Mouse (Mus musculus) heart, embryonic 16.5 days (tissue): ENCODE measurements around the gene Dpysl5. TPM values are rescaled to one million over a fixed set of nuclear protein-coding genes. Genes with fewer than 3 reads are reported as not detected.
A peak's percentile ranks its signal among the peaks of the same experiment; 100 is the strongest.

Experiments used
- ATAC-seq: fragments of 200-750 bp; cut with Nextera tagmentation; replicated peaks from 2 replicates; pipeline ENCODE4 v1.8.0; 2017; ENCODE audit warnings: moderate number of reproducible peaks; ENCODE audit not compliant: insufficient read depth, low FRiP score; ENCODE audit errors: extremely low read depth
- H3K27ac ChIP-seq: fragments of 300-500 bp; sonication (generic); 2 replicates; pipeline ENCODE4 v1.5.1; 2014; ENCODE audit warnings: mild to moderate bottlenecking, low read length, control low read depth, moderate library complexity
- H3K27me3 ChIP-seq: fragments of 300-500 bp; sonication (generic); 2 replicates; pipeline ENCODE4 v1.6.1; 2014; ENCODE audit warnings: low read length, mixed read lengths; ENCODE audit not compliant: control insufficient read depth, insufficient read depth
- H3K36me3 ChIP-seq: fragments of 300-500 bp; sonication (generic); 2 replicates; pipeline ENCODE4 v1.6.1; 2014; ENCODE audit not compliant: control insufficient read depth, insufficient read depth
- H3K4me1 ChIP-seq: fragments of 300-500 bp; sonication (generic); 2 replicates; pipeline ENCODE4 v1.6.1; 2014; ENCODE audit warnings: low read length, mixed read lengths; ENCODE audit not compliant: control insufficient read depth, insufficient read depth
- H3K4me2 ChIP-seq: fragments of 300-500 bp; sonication (generic); 2 replicates; pipeline ENCODE4 v1.6.1; 2014; ENCODE audit warnings: low read depth, mild to moderate bottlenecking, control low read depth, low read length
- H3K4me3 ChIP-seq: fragments of 300-500 bp; sonication (generic); 2 replicates; pipeline ENCODE4 v1.5.1; 2014; ENCODE audit warnings: mild to moderate bottlenecking, control low read depth, low read length
- H3K9ac ChIP-seq: fragments of 300-500 bp; sonication (generic); 2 replicates; pipeline ENCODE4 v1.6.1; 2014; ENCODE audit warnings: low read length, control low read depth
- H3K9me3 ChIP-seq: fragments of 300-500 bp; sonication (generic); replicated peaks from 2 replicates; pipeline ENCODE4 v1.6.1; 2016; ENCODE audit warnings: low read length; ENCODE audit not compliant: control insufficient read depth
- WGBS: fragments of 180-500 bp; shearing (Covaris S2); extraction: QIAGEN DNeasy Blood & Tissue Kit; methylation state at CpG from one replicate; pipeline ENCODE4 v1.1.7; 2014; 5-methylcytosine and 5-hydroxymethylcytosine counted together
- polyA plus RNA-seq: library from polyadenylated mRNA; unstranded; fragments of >200 nt; fragmentation: Nextera tagmentation; extraction: Ambion mirVana; gene quantifications from 2 replicates; pipeline ENCODE4 v1.2.1, GENCODE M21; 2015

The Dpysl5 gene
- polyA plus RNA-seq, 1 experiment from 2014 or later, result 2.2 TPM

GRCm38 (mm10) chr5:30797982-30798381 lies 86.6 kb downstream of the Dpysl5 start:
- H3K9ac ChIP-seq, result no peak overlapping the region
- 59% methylated on average over 8 of the region's 8 CpGs for WGBS

GRCm38 (mm10) chr5:30798965-30799364 lies 87.6 kb downstream of the Dpysl5 start:
- no peaks in the 10 kb centered on the region for H3K36me3 ChIP-seq
- no peaks in the 10 kb centered on the region for H3K9me3 ChIP-seq
- no peak overlapping the region for H3K9ac ChIP-seq
- H3K27ac ChIP-seq, result no peak overlapping the region
- H3K4me1 ChIP-seq, result no peaks in the 10 kb centered on the region
- no peak overlapping the region for H3K4me3 ChIP-seq
- no peak overlapping the region for H3K4me2 ChIP-seq
- no peaks in the 10 kb centered on the region; the same call in 1 of the 2 replicates for H3K27me3 ChIP-seq
- ATAC-seq, result no peak
- 73% methylated on average over 6 of the region's 6 CpGs for WGBS

More at GRCm38 (mm10) chr5:30797982-30798381, 86.6 kb downstream of the Dpysl5 start:
- Histone ChIP-seq H3K4me2 (no peak overlapping the region), H3K9me3 (no peaks in the 10 kb centered on the region), H3K27me3 (no peaks in the 10 kb centered on the region; the same call in 1 of the 2 replicates), H3K36me3 (no peaks in the 10 kb centered on the region), H3K4me3 (no peak overlapping the region), H3K27ac (no peak overlapping the region), H3K4me1 (no peaks in the 10 kb centered on the region)
- ATAC-seq, result no peak

DNA sequence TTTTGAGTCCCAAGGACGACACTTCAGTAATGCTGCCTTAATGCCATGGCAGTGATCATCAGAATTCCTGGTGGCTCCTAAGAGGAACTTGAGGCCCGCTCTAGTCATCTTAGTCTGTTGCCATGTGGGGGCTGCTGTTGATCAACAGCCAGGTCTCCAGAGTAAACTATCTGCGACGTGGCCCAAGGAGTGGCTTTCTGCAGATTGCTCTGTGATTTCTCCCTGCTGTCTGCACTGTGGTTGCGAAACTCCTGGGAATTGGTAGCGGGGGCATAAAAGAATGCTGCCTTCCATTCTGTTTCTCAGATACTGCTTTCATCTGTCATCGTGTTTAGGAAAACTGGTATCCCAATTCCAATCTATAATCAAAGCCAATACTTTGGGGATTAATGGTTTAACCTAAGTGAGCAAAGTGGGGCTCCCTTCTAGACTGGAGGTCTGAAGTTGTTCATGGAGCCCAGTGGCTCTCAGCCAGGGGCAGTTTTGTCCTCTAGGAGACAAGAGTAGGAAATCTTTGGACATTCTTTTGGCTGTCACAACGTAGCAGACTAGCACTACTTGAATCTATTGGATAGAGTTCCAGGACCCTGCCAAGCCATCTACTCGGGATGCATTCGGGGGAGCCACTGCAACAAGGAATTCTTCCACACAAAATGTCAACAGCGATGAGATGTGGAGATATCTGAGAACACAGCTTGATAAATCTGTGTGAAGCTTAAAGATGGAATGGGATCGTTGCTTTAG lies 91.5 kb downstream of the Dpysl5 start:
- Histone ChIP-seq H3K36me3 (no peaks in the 10 kb centered on the region), H3K27me3 (0 out of 2 replicates have a peak, but pooled peaks cover 3% of the 10 kb centered on the region), H3K4me1 (no peaks in the 10 kb centered on the region), H3K4me2 (no peak overlapping the region), H3K9ac (no peak overlapping the region), H3K9me3 (no peaks in the 10 kb centered on the region), H3K4me3 (no peak overlapping the region), H3K27ac (no peak overlapping the region)
- WGBS, result 62% methylated on average over 12 of the region's 12 CpGs
- ATAC-seq, result no peak

DNA sequence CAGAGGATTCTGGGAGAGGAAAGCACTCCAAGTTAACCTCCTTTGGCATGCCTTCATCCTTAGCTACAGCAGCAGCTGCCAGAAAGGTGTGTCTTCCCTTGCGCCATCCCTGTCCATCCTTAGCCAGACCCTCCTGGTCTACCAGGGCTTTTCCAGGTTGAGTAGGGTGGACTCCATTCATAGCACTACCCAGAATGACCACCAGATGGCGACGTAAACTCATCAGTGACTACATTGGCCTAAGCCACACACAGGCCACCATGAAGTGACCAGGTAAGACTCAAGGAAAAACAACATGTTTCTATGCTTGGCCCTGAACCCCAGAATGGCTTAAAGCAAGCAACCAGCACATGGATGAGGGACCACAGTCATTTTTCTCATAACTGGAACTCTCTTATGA lies 94.7 kb downstream of the Dpysl5 start:
- H3K4me2 ChIP-seq, result no peak overlapping the region
- H3K27ac ChIP-seq, result no peak overlapping the region
- WGBS, result 7% methylated on average over 3 of the region's 3 CpGs
- no peaks in the 10 kb centered on the region for H3K4me1 ChIP-seq
- H3K4me3 ChIP-seq, result no peak overlapping the region
- H3K27me3 ChIP-seq, result peaks cover 7% of the 10 kb centered on the region; the same call in 1 of the 2 replicates
- no peaks in the 10 kb centered on the region for H3K36me3 ChIP-seq
- ATAC-seq, result peak; percentile 65
- no peaks in the 10 kb centered on the region for H3K9me3 ChIP-seq
- no peak overlapping the region for H3K9ac ChIP-seq

DNA sequence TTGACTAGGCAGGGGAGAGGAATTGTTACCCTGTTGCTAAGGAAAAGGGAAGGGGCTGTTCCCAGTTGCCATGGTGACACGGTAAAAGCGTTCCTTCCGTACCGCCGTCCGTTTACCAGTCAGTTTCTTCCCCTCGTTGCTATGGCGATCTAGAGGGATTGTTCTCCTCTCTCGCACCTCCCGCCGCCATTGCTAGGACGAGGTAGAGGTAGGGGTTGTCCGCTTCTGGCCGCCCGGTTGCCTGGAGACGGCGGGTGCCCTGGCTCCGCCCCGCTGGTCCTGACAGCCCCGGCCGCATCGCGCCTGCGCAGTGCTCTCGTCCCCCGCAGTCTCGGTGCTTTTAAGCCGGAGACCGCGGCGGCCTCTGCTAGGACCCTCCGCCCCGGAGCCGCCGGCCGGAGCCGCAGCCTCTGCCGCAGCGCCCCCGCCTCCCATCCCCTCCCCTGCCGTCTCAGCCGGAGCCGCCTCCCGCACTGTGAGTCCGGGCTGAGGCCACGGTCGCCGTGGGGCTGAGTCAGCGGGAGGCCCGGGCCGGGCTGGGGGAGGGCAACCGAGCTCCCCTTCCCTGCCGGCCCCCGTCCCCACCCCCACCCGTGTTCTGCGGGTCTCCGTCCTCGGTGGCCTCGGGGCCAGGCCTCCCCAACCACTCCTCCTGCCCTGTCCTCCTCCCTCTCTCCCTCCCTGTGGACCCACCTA lies 103.2 kb downstream of the Dpysl5 start, which contains the start of gene Mapre3:
TSS of gene Mapre3 (plus strand) at position 218 of the 696 bp plus-strand sequence.
- H3K27ac ChIP-seq, result peak within 1 kb of the TSS; percentile 11
- peak within 1 kb of the TSS; percentile 80 for H3K9ac ChIP-seq
- H3K27me3 ChIP-seq, result peaks cover 12% of the 10 kb centered on the region
- H3K4me3 ChIP-seq, result peak within 1 kb of the TSS; percentile 78
- H3K4me2 ChIP-seq, result peak within 1 kb of the TSS; percentile 86
- WGBS, result under 1% methylated on average over 56 of the region's 59 CpGs
- ATAC-seq, result peak; percentile 93
- H3K36me3 ChIP-seq, result no peaks in the 10 kb centered on the region
- no peaks in the 10 kb centered on the region for H3K9me3 ChIP-seq
- peaks cover 11% of the 10 kb centered on the region for H3K4me1 ChIP-seq

- no peak for ATAC-seq
- WGBS, result 8% methylated on average over 7 of the region's 7 CpGs
- Histone ChIP-seq H3K9me3 (no peaks in the 10 kb centered on the region), H3K4me3 (peak overlapping the region; percentile 78), H3K9ac (peak overlapping the region; percentile 80), H3K4me1 (peaks cover 11% of the 10 kb centered on the region), H3K27me3 (peaks cover 12% of the 10 kb centered on the region; the same call in 1 of the 2 replicates), H3K4me2 (peak overlapping the region; percentile 86), H3K27ac (no peak overlapping the region), H3K36me3 (no peaks in the 10 kb centered on the region)
Measured at GRCm38 (mm10) chr5:30815120-30815465, 103.7 kb downstream of the Dpysl5 start.

GRCm38 (mm10) chr5:30816261-30816791 lies 105.0 kb downstream of the Dpysl5 start:
- ATAC-seq, result no peak
- Histone ChIP-seq H3K27me3 (peaks cover 9% of the 10 kb centered on the region; the same call in 1 of the 2 replicates), H3K9ac (no peak overlapping the region), H3K27ac (no peak overlapping the region), H3K4me2 (no peak overlapping the region), H3K9me3 (no peaks in the 10 kb centered on the region), H3K36me3 (no peaks in the 10 kb centered on the region), H3K4me1 (peaks cover 11% of the 10 kb centered on the region), H3K4me3 (no peak overlapping the region)
- 51% methylated on average over 8 of the region's 8 CpGs for WGBS

- no peaks in the 10 kb centered on the region for H3K36me3 ChIP-seq
- ATAC-seq, result no peak
- H3K27me3 ChIP-seq, result no peaks in the 10 kb centered on the region
- H3K9me3 ChIP-seq, result peaks cover 3% of the 10 kb centered on the region; the same call in 1 of the 2 replicates
- H3K4me1 ChIP-seq, result peaks cover 11% of the 10 kb centered on the region
- 90% methylated on average over 8 of the region's 8 CpGs for WGBS
- no peak overlapping the region for H3K4me2 ChIP-seq
- H3K9ac ChIP-seq, result no peak overlapping the region
- no peak overlapping the region for H3K27ac ChIP-seq
- no peak overlapping the region for H3K4me3 ChIP-seq
Measured at GRCm38 (mm10) chr5:30818758-30819309, 107.5 kb downstream of the Dpysl5 start.
